Mouse (Mus musculus) hindbrain, embryonic 11.5 days (tissue): ENCODE measurements at regions not wholly inside any gene's neighbourhood (a gene's known extent, or its start where the extent isn't known, plus 50 kb on each side); places are given as distances from the start of the nearest gene placed in this dataset.

Experiments used
- ATAC-seq: fragments of 200-750 bp; cut with Nextera tagmentation; 2 replicates; pipeline ENCODE4 v1.8.0; 2017; ENCODE audit warnings: mild to moderate bottlenecking, moderate TSS enrichment, moderate library complexity; ENCODE audit not compliant: low FRiP score
- DNase-seq: peaks from one replicate; pipeline ENCODE4 v3.0.0-alpha.2; 2015; ENCODE audit warnings: low spot score
- H3K27ac ChIP-seq: fragments of 300-500 bp; sonication (generic); 2 replicates; pipeline ENCODE4 v1.5.1; 2014; ENCODE audit warnings: mild to moderate bottlenecking, low read depth, low read length
- H3K27me3 ChIP-seq: fragments of 300-500 bp; sonication (generic); 2 replicates; pipeline ENCODE4 v1.6.1; 2014; ENCODE audit warnings: mild to moderate bottlenecking, low read length, moderate library complexity, mixed read lengths; ENCODE audit not compliant: control insufficient read depth, insufficient read depth
- H3K36me3 ChIP-seq: fragments of 300-500 bp; sonication (generic); 2 replicates; pipeline ENCODE4 v1.6.1; 2014; ENCODE audit warnings: mild to moderate bottlenecking, low read length, moderate library complexity, mixed read lengths; ENCODE audit not compliant: control insufficient read depth, insufficient read depth
- H3K4me1 ChIP-seq: fragments of 300-500 bp; sonication (generic); replicated peaks from 2 replicates; pipeline ENCODE4 v1.6.1; 2014; ENCODE audit warnings: low read length, mixed read lengths; ENCODE audit not compliant: control insufficient read depth, insufficient read depth
- H3K4me2 ChIP-seq: fragments of 300-500 bp; sonication (generic); replicated peaks from 2 replicates; pipeline ENCODE4 v1.6.1; 2014; ENCODE audit warnings: mild to moderate bottlenecking, low read depth, low read length
- H3K4me3 ChIP-seq: fragments of 300-500 bp; sonication (generic); 2 replicates; pipeline ENCODE4 v1.5.1; 2014; ENCODE audit warnings: low read depth, low read length
- H3K9ac ChIP-seq: fragments of 300-500 bp; sonication (generic); 2 replicates; pipeline ENCODE4 v1.6.1; 2014; ENCODE audit warnings: low read depth, low read length
- H3K9me3 ChIP-seq: fragments of 300-500 bp; sonication (generic); 2 replicates; pipeline ENCODE4 v1.6.1; 2016; ENCODE audit warnings: low read length; ENCODE audit not compliant: control insufficient read depth
- WGBS: fragments of 180-500 bp; shearing (Covaris S2); extraction: QIAGEN DNeasy Blood & Tissue Kit; methylation state at CpG from one replicate; pipeline ENCODE4 v1.1.7; 2014; 5-methylcytosine and 5-hydroxymethylcytosine counted together

DNA sequence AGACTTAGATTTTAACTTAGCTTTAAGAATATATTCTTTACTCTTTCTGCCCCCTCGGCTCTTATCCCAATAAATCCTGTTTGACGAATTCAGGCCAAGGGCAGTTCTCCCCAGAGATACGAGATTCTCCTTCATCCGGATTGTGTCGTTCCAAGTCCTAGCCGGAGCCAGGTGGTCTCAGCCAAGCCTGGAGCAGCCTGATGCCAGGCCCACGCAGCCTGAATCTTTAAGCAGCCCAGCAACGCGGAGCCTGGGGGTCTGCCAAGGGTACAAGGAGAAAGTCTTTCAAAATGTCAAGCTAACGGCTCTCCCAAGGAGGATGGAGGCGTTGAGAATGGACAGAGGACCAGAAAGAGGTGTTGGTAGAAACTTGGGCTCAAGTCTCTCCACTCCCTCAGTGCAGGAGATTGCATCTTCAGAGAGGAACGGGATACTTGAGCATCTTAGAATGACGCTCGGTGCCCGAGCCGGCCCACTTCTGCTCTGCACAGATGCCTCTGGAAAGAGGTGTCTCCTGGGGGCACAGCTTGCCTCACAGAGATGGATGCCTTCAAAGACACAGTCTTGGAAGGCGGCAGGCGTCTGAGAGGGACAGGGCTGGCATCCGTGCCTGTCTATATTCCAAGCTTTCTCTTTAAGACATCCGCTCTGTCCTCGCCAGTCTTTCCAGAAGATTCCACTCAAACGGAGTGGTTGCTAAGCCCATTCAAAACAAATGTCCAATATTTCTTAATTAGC is 145.2 kb upstream of the Ubl3 start:
- H3K9ac ChIP-seq, result no peak overlapping the region
- ATAC-seq (no peak), DNase-seq (no peak)
- no peak overlapping the region for H3K4me3 ChIP-seq
- H3K36me3 ChIP-seq, result no peaks in the 10 kb centered on the region
- 83% methylated on average over 22 of the region's 22 CpGs for WGBS
- no peaks in the 10 kb centered on the region for H3K27me3 ChIP-seq
- H3K27ac ChIP-seq, result no peak overlapping the region
- H3K9me3 ChIP-seq, result no peaks in the 10 kb centered on the region
- H3K4me2 ChIP-seq, result no peak overlapping the region
- no peaks in the 10 kb centered on the region; the same call in 1 of the 2 replicates for H3K4me1 ChIP-seq

DNA sequence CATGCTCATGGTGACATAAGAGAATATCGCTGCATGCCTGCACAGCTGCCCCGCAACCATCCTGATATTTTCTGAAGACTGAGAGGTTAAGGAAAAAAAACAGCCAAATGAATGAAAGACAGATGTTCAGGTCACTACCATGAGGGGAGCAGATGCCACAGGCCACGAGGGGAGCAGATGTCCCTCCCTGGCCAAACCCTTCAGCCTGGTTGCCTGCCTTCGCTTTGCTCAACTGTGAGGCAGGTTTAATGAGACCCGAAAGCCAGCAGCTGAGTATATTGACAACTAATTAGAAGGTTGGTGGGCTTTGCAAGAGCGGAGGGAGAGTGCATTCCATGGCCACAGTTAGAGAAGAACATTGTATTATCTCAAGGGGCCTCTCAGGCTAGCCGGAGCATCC is 141.8 kb upstream of the Ubl3 start:
- Histone ChIP-seq H3K36me3 (no peaks in the 10 kb centered on the region), H3K9ac (no peak overlapping the region), H3K4me3 (no peak overlapping the region), H3K4me1 (no peaks in the 10 kb centered on the region), H3K27me3 (no peaks in the 10 kb centered on the region), H3K4me2 (no peak overlapping the region), H3K9me3 (no peaks in the 10 kb centered on the region), H3K27ac (no peak overlapping the region)
- 57% methylated on average over 7 of the region's 7 CpGs for WGBS
- ATAC-seq (no peak), DNase-seq (peak; percentile 44)

DNA sequence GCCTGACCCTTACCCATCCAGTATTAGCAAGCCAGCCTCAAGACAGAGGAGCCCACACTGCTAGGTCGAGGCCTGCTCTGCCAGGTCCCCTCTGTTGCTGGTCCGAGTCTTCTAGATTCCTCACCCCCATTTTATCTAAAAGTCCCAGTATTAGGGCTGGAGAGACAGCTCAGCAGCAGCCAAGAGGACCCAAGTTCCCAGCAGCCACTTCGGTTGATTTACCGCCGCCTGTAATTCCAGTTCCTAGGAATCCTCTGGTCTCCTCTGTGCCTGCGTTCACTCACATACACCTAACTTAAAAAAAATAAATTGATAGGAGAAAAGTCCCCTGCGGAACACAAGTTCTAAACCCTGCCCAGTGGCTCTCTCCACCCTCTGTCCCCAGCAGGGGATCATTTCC is 138.9 kb upstream of the Ubl3 start:
- Histone ChIP-seq H3K27me3 (no peaks in the 10 kb centered on the region), H3K4me3 (no peak overlapping the region), H3K4me1 (no peaks in the 10 kb centered on the region), H3K9ac (no peak overlapping the region), H3K9me3 (no peaks in the 10 kb centered on the region), H3K36me3 (no peaks in the 10 kb centered on the region), H3K4me2 (no peak overlapping the region), H3K27ac (no peak overlapping the region)
- ATAC-seq, result no peak
- no peak for DNase-seq
- 83% methylated on average over 7 of the region's 7 CpGs for WGBS

DNA sequence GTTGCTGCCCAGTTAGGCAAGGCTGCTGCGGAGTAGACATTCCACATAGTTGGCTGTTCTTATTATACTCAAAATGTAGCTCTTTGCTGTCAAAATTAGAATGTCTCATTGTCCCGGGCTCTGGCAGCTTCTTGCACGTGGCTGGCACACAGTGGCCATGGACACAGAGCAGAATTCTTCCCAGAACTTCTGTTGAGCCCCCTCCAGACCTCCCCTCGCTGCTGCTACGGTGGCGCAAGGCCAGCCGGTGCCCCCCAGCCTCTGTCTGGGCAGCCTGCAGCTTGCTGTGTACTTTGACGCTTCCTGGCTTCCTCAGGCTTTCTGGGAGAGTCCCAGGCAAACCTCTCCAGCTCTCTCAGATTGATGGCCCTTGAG is 138.2 kb upstream of the Ubl3 start:
- no peak overlapping the region for H3K4me2 ChIP-seq
- DNase-seq (no peak), ATAC-seq (no peak)
- no peaks in the 10 kb centered on the region for H3K4me1 ChIP-seq
- no peak overlapping the region for H3K27ac ChIP-seq
- H3K36me3 ChIP-seq, result no peaks in the 10 kb centered on the region
- no peaks in the 10 kb centered on the region for H3K27me3 ChIP-seq
- H3K9me3 ChIP-seq, result no peaks in the 10 kb centered on the region
- H3K4me3 ChIP-seq, result no peak overlapping the region
- 74% methylated on average over 8 of the region's 8 CpGs for WGBS
- H3K9ac ChIP-seq, result no peak overlapping the region

DNA sequence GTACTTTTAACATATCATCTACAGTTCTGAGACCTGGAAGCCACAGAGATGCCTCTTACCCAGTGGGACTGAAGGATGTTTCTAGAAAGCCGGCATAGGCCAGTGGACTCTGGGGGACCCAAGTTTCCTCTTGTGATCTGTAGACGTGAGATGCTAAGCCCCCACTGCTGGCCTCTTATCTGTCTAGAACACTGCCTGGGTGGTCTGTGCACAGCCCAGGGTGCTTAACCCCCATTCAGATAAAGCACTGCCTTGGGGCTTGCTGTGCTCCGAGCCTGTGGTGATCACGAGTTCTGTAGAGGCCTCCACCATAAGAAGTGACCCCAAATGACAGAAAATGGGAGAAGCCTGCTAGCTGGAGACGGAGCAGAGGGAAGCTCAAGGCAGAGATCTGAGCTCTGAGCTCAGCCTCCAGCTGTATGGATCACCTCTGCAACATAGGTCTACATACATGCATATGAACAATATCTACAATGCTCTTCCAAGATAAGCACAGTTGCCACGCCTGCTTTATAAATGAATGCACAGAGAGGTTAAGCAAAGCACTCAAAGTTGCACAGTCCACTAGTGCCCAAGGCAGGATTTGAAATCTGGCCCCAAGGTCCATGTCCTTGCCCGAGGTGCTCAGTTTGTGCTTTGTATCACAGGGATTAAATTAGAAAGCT is 137.7 kb upstream of the Ubl3 start:
- Histone ChIP-seq H3K4me1 (no peaks in the 10 kb centered on the region), H3K27ac (no peak overlapping the region), H3K27me3 (no peaks in the 10 kb centered on the region), H3K9ac (no peak overlapping the region), H3K4me3 (no peak overlapping the region), H3K9me3 (no peaks in the 10 kb centered on the region), H3K36me3 (no peaks in the 10 kb centered on the region), H3K4me2 (no peak overlapping the region)
- DNase-seq (no peak), ATAC-seq (no peak)
- WGBS, result 75% methylated on average over 7 of the region's 7 CpGs

DNA sequence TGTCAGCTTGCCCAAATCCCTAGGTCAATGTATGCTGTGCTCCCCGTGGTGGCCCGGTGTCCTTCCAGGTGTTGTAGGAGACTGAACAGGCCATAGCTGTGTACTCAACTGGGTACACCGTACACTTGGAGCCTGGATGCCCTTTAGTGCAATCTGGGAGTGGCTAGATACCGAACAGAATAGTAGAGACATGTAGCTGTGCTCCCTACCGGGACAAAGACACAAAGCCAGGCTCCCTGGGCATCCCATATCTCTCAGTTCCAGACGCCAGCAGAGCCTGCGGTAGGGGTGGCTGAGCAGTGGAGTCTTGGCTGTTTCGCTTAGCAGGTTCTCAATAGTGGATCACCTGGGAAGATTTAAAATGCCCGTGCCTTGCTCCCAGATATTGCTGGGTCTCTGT is 136.7 kb upstream of the Ubl3 start:
- DNase-seq, result no peak
- no peaks in the 10 kb centered on the region for H3K27me3 ChIP-seq
- 86% methylated on average over 9 of the region's 9 CpGs for WGBS
- H3K36me3 ChIP-seq, result no peaks in the 10 kb centered on the region
- no peak overlapping the region for H3K27ac ChIP-seq
- H3K9me3 ChIP-seq, result no peaks in the 10 kb centered on the region
- no peak overlapping the region for H3K9ac ChIP-seq
- ATAC-seq, result no peak
- H3K4me3 ChIP-seq, result no peak overlapping the region
- no peak overlapping the region for H3K4me2 ChIP-seq
- no peaks in the 10 kb centered on the region for H3K4me1 ChIP-seq

DNA sequence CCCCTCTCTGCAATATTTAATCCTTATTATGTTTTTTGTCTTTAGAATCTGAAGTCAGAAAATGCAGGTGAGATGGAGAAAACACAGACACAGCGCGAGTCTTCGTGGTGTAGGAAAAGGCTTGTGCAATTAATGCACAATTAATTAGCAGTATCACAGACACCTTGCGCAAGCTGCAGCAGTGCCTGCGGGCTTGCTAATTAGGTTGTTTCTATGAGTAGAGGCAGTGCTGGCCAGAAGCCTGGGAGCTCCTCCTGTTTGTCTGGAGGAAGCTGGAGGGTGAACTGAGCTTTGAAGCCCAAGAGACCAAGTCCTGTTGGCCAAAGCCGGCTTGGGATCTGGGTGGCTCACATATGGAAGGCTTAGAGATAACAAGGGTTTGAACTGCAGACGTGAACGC is 135.9 kb upstream of the Ubl3 start:
- Histone ChIP-seq H3K4me3 (no peak overlapping the region), H3K9me3 (no peaks in the 10 kb centered on the region), H3K27me3 (no peaks in the 10 kb centered on the region), H3K4me2 (no peak overlapping the region), H3K4me1 (no peaks in the 10 kb centered on the region), H3K27ac (no peak overlapping the region), H3K36me3 (no peaks in the 10 kb centered on the region), H3K9ac (no peak overlapping the region)
- ATAC-seq (no peak), DNase-seq (no peak)
- WGBS, result 86% methylated on average over 8 of the region's 8 CpGs

DNA sequence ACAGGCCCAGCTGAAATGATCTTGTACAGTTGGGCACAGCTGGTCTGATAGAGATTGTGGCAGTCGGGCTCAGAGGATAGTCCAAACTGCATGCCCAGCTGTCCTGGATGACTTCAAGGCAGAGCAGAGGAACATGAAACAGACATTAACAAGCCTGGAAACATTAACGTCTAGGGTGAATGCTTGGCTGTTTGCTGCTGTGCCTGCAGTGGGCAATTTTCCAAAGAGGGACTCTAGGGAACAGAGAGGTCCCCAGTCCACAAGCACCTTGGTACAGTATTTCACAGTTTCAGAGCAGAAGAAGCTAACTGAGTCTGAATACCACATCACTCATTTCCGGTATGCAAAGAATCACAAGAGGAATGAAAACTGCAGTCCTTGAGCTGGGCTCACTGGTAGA is 135.2 kb upstream of the Ubl3 start:
- Histone ChIP-seq H3K36me3 (no peaks in the 10 kb centered on the region), H3K9ac (no peak overlapping the region), H3K4me2 (no peak overlapping the region), H3K27me3 (no peaks in the 10 kb centered on the region), H3K4me3 (no peak overlapping the region), H3K9me3 (no peaks in the 10 kb centered on the region), H3K4me1 (no peaks in the 10 kb centered on the region), H3K27ac (no peak overlapping the region)
- WGBS, result 82% methylated on average over 3 of the region's 3 CpGs
- no peak for DNase-seq
- ATAC-seq, result no peak

DNA sequence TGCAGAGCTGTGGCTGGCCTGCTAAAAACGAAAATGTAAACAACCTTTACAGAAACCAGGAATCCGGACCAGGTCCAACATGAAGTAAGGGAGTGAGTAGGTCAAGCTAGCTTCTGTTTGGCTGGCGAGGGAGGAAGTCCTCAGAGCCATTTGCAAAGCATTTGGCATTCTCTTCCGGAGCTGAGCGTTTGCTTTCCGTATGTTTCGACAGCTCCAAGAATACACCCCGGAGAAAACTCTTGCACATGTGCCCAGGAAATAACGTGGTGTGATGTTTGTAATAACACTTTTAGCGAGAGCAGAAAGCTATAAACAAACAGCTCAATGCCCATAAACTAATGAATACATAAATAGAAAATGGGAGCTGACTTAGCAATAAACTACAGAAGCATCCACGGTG is 131.6 kb upstream of the Ubl3 start:
- H3K9me3 ChIP-seq, result no peaks in the 10 kb centered on the region
- no peak for DNase-seq
- H3K9ac ChIP-seq, result no peak overlapping the region
- no peak overlapping the region for H3K27ac ChIP-seq
- H3K4me2 ChIP-seq, result no peak overlapping the region
- no peaks in the 10 kb centered on the region for H3K27me3 ChIP-seq
- H3K36me3 ChIP-seq, result no peaks in the 10 kb centered on the region
- H3K4me3 ChIP-seq, result no peak overlapping the region
- WGBS, result 87% methylated on average over 11 of the region's 11 CpGs
- no peak for ATAC-seq
- no peaks in the 10 kb centered on the region for H3K4me1 ChIP-seq
